Mouse (Mus musculus) colon, adult 2 months (tissue): Measurements from ENCODE around the gene Adgrd1. TPM values are rescaled to one million over a fixed set of nuclear protein-coding genes. Genes with fewer than 3 reads are reported as not detected.

Experiments
- polyA plus RNA-seq: library from polyadenylated mRNA; depleted of rRNA; stranded (reverse); fragments of >200 nt; gene quantifications from 2 replicates; pipeline ENCODE4 v1.2.3, GENCODE M21; 2012; rRNA removed

Gene Adgrd1
- polyA plus RNA-seq: 6.3 and 7.1 TPM in 2 replicates

DNA sequence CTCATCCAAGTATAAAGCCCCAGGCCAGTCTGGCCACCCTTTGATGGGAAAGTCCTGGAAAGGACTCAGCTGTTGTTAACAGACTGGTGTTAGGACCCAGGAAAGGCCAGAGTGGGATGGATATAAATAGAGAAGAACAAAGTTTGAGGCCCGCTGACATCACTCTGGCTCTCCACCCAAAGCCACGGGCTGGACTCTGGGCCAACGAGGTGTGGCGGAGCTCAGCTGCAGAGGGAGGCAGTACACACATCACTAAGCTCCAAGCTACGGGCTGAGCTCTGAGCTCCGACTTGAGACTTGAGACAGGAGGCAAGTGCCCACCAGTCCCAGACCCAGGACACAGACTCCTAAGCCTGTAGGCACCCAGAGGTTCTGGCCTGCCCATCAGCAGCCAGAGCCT is at the start of gene Adgrd1:
TSS of gene Adgrd1 (plus strand) at position 240 of the 400 bp plus-strand sequence.

Other genes starting within 250 kb of the Adgrd1 start
- 2.6 and 3.2 TPM in 2 replicates for gene Rimbp2, start 143.3 kb upstream of the Adgrd1 start, polyA plus RNA-seq
- gene Stx2, start 88.2 kb upstream of the Adgrd1 start, polyA plus RNA-seq: 9.8 and 11.5 TPM in 2 replicates
- 50.4 and 67.6 TPM in 2 replicates for gene Ran, start 76.7 kb upstream of the Adgrd1 start, polyA plus RNA-seq